Mouse (Mus musculus) ovary, postnatal 10 days (tissue): ENCODE data around the gene Tepsin.

ENCODE experiments used
- DNase-seq: peaks from one replicate; pipeline ENCODE4 v3.0.0; 2022; ENCODE audit warnings: low spot score

The Tepsin gene

GRCm38 (mm10) chr11:120064006-120064667 lies 34.4 kb downstream of the Tepsin start:
- no peak for DNase-seq

- no peak for DNase-seq
These were observed 35.2 kb downstream of the Tepsin start for GRCm38 (mm10) chr11:120063326-120063725.

- no peak for DNase-seq
These were observed 37.9 kb downstream of the Tepsin start for GRCm38 (mm10) chr11:120060634-120061033.

DNA sequence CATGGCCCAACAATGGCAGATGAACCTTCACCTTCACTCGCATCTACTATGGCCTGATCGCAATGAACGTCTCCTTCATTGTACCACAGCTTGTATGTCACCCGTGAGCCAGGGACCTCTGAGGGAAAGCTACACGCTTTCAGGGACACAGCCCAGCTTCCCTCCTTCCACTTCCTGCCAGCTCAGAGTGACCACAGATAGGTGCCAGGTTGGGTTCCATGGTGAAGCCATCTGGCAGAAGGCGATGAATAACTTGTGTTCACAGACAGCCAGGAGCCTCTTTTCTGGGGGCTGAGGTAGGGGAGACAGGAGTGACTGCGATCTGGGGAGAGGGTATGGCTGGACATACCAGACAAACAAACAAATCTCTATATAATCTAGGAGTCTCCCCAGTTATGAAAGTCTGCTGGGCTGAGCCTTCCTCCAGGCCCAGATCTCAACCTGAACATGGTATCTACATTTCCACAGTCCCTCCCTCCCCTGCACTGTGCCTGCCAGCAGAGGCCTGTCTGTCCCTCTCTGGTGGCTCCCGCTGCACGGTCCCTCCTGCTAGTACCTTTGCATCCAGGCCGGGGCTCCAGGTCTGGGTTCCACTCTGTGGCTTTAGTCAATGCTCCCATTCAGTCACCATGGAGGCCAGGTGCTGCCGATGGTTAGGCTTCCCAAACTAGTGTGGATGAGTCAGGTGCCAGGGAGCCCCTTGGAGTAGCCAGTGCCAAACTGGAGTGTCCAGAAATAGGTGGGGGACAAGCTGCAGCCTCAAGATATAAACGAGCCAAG lies 42.4 kb downstream of the Tepsin start:
- no peak for DNase-seq

DNA sequence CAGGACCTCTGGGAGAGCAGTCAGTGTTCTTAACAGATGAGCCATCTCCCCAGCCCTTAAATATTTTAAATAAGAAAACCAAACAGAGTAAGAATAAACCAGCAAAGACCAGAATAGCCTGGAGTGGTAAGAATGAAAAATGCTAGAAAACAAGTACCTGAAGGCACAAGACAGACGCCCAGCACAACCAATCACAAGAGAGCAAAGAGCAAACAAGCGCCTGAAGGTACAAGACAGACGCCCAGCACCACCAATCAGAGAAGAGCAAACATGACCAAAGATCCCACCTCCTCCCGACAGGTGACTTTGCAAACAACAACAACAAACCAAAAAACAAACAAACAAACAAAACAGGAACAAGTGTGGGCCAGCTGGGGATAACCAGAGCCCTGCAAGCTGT lies 44.7 kb downstream of the Tepsin start:
- DNase-seq: no peak

DNA sequence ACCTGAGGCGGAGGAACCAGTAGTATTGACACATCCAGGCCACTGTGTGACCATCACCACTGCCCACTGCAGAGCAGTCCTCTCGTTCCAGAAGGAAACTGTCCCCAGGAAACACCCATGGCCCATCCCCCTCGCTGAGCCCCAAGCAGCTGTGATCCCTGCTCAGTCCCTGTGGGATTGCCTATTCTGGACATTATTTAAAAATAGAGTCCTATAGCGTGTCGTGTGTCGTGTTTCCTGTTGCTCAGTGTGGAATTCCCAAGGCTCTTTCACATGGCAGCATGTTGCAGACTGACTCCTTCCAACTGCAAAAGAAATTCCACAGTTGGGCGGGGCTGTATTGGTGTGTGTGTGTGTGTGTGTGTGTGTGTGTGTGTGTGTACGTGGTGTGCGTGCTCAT lies 46.3 kb downstream of the Tepsin start:
- no peak for DNase-seq

DNA sequence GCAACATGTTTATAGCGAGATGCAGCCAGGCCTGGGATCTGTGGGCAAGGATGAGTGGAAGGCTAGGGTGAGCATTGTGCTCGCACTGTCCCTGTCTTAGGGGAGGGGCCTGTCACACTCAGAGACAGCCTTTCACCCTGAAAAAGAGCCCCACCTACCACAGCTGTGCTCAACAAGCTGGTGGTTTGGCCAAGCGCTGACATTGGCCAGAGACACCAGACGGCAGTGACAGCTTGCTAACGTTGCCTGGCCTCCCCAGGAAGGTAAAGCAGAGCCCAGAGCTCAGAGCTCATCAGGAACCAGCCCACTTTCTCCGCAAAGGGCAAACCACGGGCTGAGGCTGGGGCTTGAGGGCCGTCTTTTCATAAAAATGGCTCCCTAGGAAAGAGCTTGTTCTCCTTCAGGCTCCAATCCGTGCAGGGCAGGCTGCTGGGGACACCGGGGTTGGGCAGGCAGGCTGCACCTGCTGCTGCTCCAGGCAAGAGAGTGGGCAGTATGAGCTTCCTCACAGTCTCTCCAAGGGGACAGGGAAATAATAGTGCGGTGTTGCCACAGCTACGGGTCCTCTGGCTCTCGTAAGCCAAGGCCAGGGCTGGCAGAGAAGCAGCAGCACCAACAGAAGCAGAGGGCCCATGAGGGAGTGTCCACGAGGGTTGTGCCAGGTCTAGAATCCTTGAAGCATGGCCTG lies 47.3 kb downstream of the Tepsin start:
- no peak for DNase-seq

DNA sequence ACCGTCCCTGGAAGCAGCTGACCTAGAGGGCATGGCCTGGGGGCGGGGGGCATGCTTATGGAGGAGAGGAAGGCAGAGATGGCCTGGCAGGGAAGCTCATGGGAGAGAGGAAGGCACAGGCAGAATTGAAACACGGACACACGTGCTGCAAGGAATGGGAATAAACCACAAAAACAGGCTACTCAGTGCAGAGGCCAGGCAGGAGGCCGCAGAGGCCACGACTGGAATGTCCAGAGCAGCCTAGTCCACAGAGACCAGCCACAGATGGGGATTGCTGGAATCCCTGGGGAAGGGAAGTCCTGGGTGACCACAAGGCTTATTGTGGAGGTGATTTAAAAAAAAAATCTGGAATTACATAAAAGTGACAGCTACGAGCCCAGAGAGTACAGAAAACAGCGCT lies 49.5 kb downstream of the Tepsin start:
- DNase-seq: no peak

- DNase-seq: no peak
These were observed 50.3 kb downstream of the Tepsin start for GRCm38 (mm10) chr11:120048252-120048556.

- no peak for DNase-seq
These were observed 50.8 kb downstream of the Tepsin start for GRCm38 (mm10) chr11:120047531-120048251.

DNA sequence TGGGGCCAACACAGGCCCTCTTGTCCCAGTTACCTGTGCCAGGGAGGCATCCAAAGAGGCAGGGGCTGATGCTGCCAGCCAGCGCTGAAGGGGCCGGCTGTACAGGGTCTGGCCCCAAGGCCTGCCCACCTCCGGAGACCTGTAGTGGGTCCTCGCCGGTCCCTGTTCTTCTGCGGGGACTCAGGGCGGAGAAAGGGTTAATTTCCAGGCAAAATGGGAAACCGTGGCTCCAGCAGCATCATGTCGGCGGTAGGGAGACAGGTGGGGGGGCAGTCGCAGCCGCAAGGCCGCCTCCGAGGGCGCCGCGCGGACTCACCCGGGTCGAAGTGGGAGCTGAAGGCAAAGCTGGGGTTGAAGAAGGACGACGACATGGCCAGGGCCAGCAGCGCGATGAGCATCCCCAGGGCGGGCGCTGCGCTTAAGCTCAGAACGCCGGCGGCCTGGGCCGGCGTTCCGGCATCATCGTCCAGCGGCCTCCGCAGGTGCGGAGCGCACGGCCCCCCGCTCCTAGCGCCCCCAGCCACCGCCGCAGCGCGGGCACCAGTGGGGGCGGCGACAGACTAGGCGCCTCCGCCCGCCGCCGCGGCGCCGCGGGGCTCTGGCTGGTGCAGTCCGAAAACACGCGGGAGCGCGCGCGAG lies 51.9 kb downstream of the Tepsin start, which contains the start of gene Aatk:
TSS of gene Aatk (minus strand) at position 615 of the 639 bp plus-strand sequence.
- DNase-seq: no peak

- DNase-seq: no peak
These were observed 52.5 kb downstream of the Tepsin start for GRCm38 (mm10) chr11:120045839-120046552.

- no peak for DNase-seq
These were observed 53.2 kb downstream of the Tepsin start for GRCm38 (mm10) chr11:120045341-120045740.

GRCm38 (mm10) chr11:120042141-120042838 lies 56.2 kb downstream of the Tepsin start:
- DNase-seq: no peak

DNA sequence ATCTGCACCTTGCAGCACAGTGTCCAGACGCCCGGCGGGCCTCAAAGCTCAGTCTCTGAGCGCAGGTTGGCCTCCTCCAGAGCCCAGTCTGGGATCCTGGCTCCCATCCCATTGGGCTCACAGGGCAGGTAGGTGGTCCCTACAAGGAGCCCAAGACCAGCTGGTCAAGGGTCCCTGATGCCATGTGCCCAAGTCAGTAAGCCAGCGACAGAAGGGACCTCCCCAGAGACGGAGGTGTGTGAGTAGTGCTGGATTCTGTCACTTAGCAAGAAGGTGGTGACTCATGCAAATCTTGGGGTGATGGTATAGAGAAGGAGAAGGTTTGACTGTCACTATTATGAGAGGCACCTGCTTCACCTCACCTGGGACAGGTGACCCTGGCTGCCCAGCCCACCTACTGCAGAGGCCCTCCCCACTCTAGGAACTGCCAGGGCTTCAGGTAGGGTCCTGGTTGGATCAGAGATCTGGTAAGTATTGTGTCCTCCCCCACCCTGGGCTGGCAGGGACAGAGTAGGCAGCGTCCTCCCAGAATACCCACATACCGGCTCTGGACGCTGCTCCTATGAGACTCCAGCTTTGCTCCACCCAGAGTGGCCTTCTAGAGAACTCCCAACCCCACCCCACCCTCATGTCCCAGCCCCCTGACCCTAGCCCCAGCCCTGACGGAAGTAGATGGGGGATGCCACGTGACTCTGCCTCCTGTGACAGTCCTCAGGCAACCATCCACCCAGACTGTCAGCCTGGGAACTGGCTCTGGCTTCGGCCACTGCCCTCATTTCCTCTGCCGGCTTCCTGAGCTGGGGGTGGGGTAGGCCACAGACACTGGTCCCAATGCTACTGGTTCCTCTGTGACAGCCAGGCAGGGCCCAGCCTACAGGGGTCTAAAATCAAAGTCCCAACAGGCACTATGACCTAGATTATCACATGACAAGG lies 57.1 kb downstream of the Tepsin start:
- no peak for DNase-seq
